Mouse (Mus musculus): ENCODE measurements around the gene Yaf2. TPM values are rescaled to one million over a fixed set of nuclear protein-coding genes. Genes with fewer than 3 reads are reported as not detected.
"Not testable (repeated sequence)": the region's sequence is repeated elsewhere in the genome, so short reads cannot be mapped to it uniquely, and the experiment has no call there.

The Yaf2 gene
- 10 to 100 TPM; 20.5 to 21.7 TPM for total RNA-seq (2021)
- long read RNA-seq, experiment 1, transcript Yaf2-201 (4 exons, 1,676 nt), result major isoform, 31 of 49 reads
- long read RNA-seq, experiment 1, transcript Yaf2-202 (5 exons, 1,870 nt), result minor isoform, 14 of 49 reads
- long read RNA-seq, experiment 1, partial matches to known transcripts, result 3 of 49 reads
- long read RNA-seq, experiment 1, other reads (novel, unspliced or antisense), result 1 of 49 reads
- long read RNA-seq, experiment 2, transcript Yaf2-201 (4 exons, 1,676 nt), result major isoform, 15 of 24 reads
- long read RNA-seq, experiment 2, partial matches to known transcripts, result 3 of 24 reads
- long read RNA-seq, experiment 2, other reads (novel, unspliced or antisense), result 2 of 24 reads

DNA sequence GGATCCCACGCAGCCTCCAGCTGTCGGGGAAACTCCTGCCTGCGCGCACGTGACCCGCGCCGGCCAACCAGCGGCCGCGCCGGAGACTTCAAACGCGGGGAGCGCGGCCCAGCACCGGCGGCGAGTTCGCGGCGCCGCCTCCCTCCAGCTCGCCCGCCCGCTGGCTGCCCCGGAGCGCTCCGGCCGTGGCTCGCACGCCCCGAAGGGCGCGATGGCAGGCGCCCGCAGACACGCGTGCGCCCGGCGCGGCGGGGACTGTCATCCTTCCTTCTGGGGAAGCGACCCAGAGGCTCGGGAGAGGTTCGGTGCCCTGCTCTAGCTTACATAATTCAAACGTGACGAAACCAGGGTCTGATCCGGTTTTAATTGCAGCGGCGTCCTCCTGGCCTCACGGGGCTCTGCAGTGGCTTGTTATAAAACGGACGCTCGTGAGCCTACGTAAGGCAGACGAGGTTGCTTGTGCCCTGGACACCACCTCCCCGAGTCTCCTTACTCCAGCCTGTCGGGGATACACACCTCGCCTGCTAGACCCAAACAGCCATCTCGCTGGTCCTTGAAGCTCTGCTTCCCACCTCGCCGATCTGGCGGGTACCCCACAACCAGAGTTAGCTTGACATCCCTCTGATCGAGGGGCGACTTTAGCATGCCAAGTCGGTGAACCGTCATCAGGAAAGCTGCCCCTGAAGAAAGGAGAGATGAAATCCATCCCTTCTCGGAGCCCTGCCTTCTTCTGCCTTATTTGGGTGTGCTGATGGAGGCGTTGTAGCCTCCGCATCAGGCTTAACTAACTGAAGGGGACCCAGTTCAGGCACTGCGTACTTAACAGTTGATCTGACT, at the start of gene Yaf2:
TSS of gene Yaf2 (minus strand) at position 11 of the 837 bp plus-strand sequence.
- peak; percentile 83 to 92 for DNase-seq

DNA sequence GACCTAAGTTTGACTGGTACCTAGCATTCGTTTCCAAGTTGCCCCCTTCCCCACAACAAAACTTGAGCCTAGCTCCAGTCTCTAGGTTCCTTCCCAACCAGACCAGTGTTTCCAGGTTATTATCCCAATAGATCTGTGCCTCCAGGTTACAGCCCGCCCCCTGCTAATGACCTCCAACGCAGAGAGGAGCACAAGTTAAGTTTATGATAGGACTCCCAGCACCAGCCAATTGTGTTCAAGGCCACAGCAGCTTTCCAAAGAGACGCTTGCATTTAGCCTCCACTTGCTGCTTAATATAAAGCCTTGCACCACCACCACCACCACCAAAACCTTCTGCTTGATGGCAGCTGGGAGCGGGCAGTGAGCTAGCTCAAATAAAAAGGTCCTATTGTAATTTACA, 44.6 kb upstream of the Yaf2 start:
- DNase-seq, result no peak

DNA sequence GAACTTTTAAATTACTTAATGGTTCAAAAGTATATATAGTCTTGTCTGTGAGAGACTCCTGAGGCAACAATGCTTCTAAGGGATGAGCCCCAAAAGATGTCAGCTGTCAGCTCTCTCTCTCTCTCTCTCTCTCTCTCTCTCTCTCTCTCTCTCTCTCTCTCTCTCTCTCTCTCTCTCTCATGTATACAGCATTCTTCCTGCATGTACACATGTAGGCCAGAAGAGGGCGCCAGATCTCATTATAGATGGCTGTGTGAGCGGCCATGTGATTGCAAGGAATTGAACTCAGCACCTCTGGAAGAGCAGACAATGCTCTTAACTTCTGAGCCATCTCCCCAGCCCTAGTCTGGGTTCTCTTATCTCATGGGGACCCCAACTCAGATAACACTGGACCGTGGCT, 42.4 kb upstream of the Yaf2 start:
- DNase-seq, result no peak

DNA sequence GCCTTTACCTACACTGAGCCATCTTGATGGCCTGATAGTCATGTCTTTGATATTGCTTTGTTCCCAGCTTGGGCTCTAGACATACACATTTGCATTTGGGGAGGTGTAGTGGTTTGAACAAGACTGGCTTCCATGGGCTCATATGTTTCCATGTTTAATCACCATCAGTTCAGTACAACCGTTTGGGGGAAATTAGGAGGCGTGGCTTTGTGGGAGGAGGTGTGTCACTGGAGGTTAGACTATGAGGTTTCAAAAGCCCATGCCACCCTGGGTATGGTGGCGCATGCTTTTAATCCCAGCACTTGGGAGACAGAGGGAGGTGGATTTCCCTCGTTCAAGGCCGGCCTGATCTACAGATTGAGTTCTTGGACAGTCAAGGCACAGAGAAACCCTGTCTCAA, 39.0 kb upstream of the Yaf2 start:
- DNase-seq, result no peak

DNA sequence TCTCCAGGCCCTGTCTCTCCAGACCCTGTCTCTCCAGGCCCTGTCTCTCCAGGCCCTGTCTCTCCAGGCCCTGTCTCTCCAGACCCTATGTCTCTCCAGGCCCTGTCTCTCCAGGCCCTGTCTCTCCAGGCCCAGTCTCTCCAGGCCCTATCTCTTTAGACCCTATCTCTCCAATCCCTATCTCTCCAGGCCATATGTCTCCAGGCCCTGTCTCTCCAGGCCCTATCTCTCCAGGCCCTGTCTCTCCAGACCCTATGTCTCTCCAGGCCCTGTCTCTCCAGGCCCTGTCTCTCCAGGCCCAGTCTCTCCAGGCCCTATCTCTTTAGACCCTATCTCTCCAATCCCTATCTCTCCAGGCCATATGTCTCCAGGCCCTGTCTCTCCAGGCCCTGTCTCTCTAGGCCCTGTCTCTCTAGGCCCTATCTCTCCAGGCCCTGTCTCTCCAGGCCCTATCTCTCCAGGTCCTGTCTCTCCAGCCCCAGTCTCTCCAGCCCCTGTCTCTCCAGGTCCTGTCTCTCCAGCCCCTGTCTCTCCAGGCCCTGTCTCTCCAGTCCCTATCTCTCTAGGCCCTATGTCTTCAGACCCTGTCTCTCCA, 35.9 kb upstream of the Yaf2 start:
- not testable (repeated sequence) for DNase-seq

DNA sequence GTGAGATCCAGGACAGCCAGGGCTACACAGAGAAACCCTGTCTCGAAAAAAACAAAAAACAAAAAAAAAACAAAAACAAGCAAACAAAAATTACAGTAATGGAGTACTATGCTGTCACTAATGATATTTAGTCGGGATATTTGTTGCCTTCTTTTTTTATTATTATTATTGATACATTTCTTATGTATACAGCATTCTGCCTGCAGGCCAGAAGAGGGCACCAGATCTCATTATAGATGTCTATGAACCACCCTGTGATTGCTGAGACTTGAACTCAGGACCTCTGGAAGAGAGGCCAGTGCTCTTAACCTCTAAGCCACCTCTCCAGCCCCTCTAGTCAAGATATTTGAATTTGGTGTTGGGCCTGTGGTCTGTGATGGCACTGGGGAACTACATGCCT, 35.1 kb upstream of the Yaf2 start:
- DNase-seq, result peak in 1 of 2 experiments; percentile 9

DNA sequence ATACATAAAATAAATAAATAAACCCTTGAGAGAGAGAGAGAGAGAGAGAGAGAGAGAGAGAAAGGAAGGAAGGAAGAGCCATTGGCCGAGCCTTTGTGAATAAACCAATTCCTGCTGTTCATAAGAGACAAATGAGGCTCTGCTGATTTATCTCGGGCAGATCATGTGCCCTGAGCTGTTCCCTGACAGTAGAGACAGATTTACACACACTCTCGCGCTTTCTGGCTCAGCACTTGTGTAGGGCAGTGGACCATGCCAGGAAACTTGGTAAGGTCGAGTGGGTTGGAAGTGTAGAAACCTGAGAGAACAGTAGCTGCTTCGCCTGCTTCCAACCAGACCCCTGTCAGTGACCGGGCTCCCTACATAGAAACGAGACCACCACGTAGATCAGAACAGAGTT, 31.8 kb upstream of the Yaf2 start:
- no peak for DNase-seq

DNA sequence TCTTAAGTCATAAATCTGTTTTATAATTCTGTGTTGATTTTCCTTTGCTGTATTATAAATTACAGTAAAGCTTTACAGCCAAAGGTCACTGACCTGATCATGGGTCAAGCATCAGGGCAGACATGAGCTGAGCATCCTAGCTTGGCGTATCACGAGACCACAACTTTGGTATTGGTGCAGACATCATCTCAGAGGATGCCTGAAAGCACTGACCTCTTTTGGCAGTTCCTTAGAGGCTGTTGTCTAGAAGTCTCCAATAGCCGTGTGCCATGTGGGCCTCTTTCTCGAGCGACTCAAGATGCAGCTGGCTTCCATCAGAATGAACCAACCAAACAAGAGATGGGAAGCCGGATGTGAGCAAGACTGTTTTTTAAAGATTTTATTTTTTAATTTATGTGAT, 28.8 kb upstream of the Yaf2 start:
- DNase-seq, result no peak

DNA sequence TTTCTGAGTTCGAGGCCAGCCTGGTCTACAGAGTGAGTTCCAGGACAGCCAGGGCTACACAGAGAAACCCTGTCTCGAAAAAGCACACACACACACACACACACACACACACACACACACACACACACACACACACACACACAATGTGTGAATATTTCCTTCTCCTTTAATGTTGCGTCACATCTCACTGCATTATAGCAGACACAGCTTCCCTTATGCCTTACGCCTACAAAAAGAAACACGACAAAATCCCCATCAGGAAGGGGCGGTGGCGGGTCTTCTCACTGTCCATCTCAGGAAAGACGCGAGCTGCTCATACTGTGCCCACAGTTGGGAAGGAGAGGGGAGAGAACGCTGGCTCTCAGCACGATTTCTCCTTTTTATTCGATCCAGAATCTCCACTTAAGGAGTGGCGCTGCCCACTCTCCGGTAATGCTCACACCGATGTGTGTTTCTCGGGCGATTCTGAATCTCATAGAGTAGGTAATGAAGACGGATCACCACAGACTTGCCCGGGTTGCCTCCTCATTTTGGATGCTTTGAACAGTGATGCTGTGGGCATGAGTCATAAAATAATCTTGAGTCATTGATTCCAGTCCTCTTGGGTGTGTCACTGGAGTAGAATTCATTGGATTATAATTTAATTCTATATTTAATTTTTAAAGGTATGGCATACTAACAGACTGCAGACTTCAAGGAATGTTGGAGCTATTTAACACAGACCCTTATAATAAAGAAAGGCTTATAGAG, 21.8 kb upstream of the Yaf2 start:
- DNase-seq, result no peak

DNA sequence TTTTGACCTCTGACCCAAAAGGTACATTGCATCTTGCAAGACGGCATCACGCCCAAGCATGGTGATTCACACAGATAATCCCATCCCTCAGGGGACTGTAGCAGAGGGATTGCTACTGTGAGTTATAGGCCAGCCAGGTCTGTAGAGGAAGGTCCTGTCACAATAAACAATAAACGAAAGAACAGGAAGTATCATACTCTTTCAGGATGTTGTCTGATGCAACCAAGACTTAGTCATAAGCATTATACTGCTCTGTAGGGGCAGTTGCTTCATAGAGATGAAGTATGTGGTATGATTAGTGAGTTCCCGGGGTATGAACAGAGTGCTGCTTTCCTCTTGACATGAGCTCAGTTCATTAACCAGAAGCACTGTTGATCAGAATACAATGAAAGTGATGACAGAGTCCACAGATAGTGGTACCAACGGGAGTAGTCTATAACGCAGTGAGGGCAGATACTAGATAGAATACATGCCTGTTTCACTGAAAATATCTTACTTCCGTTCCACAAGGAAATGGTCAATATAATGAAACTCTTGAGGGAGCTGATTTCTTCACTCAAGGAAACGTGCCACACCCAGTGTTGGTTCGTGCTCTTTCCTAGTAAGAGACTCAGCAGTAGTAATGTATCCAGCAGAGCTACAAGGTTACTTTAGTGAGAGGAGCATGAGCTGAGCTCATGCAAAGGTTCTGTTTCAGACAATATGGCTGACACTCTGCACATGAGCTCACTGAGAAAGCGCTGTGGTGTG, 4.1 kb upstream of the Yaf2 start:
- DNase-seq, result no peak

DNA sequence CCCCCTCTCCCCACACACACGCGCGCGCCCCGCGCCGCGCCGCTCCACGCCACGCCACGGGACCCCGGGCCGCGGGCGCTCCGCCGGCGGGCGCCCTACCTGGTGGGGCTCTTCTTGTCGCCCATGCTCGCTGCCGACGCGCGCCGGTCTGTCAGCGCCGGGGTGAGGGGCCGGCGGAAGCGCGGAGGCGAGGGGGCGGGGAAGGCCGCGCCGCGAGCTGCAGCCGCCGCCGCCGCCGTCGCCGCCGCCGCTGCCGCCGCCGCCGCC, 144 bp downstream of the Yaf2 start:
- DNase-seq, result no peak

DNA sequence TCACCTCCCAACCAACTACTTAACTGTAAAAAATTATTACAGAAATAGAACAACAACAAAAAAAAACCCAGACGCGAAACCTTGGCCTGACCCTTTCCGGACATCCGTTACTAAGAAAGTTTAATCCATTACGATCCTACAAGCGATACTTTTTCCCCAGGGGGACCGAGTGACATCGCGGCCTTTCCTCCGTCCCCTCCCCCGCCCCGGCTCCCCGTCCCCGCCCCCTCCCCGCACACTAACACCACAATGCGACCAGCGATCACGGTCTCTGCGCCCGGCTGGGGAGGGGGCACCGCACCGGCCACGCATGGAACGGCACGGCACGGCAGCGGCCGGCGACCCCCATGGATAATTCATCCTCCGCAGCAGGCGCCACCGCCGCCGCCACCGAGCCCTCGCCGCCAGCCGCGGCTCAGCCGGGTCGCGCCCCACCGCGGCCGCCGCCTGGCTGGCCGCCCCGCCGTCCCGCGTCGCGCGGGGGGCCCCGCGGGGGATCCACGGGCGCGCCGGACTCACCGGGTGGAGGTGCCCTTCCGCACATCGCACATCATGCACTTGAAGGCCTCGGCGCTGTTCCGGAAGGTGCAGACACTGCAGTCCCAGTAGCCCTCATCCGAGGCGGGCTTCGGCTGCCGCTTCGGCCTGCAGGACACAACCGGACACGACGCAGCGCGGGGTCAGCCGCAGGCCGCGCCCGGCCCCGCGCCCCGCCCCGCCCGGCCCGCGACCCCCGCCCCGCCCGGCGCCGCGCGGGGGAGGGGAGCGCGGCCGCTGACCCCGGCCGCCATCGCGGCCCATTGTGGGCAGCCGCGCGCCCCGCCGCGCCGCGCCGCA, 696 bp downstream of the Yaf2 start:
- DNase-seq, result peak; percentile 63 to 69

DNA sequence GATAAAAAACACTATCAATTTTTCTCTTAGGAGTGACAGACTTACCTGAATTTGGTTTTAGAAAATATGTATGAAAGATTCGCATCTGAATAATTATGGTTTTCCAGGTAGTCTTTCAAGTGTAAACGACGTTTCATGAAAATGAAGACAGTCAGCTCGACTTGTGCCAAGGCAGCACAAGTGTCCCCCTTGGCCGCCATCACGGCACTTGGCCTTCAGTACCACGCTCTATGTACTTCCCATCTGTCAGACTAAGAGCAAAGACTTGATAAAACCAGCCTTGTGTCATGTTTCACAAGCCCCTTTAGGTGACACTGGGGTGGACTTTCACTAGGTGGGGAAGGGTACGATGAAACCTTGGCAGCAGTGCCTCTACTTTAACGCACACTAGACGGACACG, 5.5 kb downstream of the Yaf2 start:
- no peak for DNase-seq

DNA sequence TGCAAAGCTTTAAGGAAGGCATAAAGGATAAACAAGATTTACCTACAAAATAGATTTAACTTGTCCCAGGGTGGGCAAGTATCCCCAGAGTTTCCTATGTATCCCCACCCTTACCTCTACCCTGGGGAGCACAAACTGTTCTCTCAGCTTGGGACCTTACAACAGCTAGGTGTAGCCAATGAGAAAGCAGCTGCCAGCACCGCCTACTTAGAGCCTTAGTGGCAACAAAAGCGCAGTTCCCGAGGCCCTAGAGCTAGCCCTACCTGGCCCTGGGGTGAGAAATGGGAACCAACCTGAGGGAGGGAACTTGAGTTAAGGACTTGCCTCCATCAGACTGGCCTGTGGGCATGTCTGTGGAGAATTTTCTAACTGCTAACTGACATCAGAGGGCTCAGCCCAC, 9.5 kb downstream of the Yaf2 start:
- no peak for DNase-seq

DNA sequence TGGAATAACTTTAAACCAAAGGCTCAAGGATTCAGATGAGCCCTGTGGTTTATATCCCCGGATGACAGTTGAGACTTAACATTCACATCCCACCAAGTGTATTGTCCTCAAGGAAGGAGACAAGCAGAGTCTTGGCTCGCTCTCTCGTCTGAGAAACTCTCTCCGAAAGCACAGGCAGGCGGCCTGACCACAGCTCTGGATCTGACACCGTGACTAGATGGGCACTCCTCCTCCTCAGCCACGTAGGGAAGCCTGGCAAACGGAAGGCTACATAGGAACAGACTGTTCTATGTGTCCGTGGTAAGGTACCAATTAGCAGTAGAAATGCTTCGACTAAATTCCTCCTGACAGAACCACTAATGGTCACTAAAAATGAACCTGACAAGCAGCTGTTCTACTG, 10.1 kb downstream of the Yaf2 start:
- peak; percentile 29 to 41 for DNase-seq

DNA sequence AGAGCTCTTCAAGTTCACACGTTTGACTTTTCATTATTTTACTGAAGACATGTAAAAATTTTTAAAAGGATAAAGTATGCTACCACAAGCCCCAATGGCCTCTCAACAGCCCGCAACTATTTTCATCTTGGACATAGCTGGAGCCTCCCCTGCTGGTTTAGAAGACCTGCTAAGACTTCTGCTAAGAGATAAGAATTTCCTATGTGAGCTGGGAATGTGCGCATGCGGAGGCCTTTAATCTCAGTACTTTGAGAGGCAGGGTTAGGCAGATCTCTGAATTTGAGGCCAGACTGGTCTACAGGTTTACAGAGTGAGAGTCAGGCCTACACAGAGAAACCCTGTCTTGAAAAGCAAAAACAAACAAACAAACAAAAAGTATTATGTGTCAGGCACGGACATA, 11.4 kb downstream of the Yaf2 start:
- no peak for DNase-seq

DNA sequence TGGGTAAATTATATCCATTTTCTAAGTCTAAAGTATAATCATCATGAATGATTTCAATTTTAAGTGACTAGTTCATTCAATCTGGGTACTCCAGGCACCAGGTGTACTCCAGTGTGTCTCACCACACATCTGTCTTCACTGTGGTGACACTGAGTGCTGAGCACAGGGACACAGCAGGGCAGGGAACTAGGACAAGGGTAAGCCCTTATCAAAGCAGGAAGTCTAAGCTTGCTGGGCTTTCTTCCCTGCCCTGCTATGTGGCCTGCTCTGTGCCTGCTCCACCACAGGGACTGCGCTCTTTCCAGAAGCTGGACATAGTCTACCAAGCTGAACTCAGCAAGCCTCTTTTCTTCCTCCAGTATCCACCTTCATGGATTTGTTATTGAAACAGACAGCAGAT, 18.0 kb downstream of the Yaf2 start:
- peak; percentile 50 to 69 for DNase-seq

DNA sequence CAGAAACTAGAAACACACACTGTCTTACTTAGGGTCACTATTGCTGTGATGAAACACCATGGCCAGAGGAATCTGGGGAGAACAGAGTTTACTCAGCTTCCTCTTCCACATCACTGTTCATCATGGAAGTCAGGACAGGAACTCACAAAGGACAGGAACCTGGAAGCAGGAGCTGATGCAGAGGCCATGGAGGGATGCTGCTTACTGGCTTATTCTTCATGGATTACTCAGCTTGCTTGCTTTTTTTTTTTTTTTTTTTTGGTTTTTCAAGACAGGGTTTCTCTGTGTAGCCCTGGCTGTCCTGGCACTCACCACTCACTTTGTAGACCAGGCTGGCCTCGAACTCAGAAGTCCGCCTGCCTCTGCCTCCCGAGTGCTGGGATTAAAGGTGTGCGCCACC, 26.4 kb downstream of the Yaf2 start:
- not testable (repeated sequence) for DNase-seq

DNA sequence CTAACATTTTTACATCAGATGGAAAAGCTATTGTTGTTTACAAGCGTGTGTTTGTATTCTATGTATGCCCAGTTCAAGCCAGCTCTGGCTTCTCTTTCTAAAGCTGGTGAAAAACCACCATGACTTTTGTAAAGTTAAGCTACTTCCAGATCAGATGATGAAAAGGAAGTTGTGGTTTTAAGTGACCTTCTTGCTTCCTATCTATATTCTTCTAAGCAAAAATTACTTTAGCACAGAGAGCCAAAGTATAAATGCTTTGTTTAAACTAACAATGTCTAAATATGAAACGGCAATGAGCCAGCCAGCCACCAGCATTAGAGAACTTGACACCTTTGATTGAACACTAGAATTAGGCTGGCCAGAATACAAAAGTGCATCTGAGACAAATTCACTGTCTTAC, 38.5 kb downstream of the Yaf2 start:
- no peak for DNase-seq

DNA sequence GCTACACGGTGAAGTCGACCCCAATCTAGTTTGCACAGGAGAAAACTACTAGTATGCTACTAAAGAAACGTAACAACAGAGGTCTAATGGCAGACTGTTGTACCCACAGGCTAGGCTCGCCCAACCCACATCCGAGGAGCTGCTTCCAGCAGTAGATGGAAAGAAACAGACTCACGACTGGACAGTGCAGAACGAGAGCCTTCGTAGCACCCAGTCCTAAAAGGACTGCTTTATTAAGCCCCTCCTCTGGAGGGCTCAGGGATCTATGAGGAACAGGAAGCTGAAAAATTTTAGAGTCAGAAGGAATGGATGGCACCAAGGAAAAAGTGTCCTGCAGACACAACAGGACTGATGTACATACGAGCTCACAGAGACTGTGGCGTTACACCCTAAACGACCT, 42.3 kb downstream of the Yaf2 start:
- no peak for DNase-seq

DNA sequence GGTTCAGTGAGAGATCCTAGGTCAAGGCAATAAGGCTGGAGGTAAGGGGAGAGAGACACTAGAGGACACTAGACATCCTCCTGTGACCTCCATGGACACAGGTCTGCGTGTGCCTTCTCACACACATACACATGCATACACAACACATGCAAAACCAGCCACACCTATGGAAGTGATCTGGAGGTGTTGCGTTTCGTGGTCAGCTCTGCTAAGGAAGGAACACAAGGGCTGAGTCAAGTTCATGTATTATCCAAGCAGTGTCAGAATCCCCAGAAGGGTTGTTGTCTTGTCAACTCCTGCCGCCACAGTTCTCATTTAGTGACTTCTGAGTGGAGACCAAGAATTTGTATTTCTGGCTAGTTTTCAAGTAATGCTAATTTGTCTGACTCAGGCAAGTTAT, 48.4 kb downstream of the Yaf2 start:
- DNase-seq, result no peak
